Mouse (Mus musculus) thymus, adult 18-20 months (tissue): ENCODE measurements around the gene Rprd2.
"Not testable (repeated sequence)": the region's sequence is repeated elsewhere in the genome, so short reads cannot be mapped to it uniquely, and the experiment has no call there.

Source experiments
- DNase-seq, 2 experiments: peaks; one replicate each; pipeline ENCODE4 v3.0.0; 2022; ENCODE audit warnings: mixed read lengths in 2 of 2

Rprd2 gene

GRCm38 (mm10) chr3:95816681-95817080 lies 2.0 kb downstream of the Rprd2 start:
- no peak for DNase-seq

- no peak for DNase-seq
Observed at GRCm38 (mm10) chr3:95808384-95808783, 10.3 kb downstream of the Rprd2 start.

- not testable (repeated sequence) for DNase-seq
Observed at GRCm38 (mm10) chr3:95807630-95808029, 11.0 kb downstream of the Rprd2 start.

- no peak for DNase-seq
Observed at GRCm38 (mm10) chr3:95806677-95807076, 12.0 kb downstream of the Rprd2 start.

GRCm38 (mm10) chr3:95803851-95804250 lies 14.8 kb downstream of the Rprd2 start:
- DNase-seq, result no peak

- no peak for DNase-seq
Observed at GRCm38 (mm10) chr3:95798756-95799155, 19.9 kb downstream of the Rprd2 start.

GRCm38 (mm10) chr3:95794299-95794698 lies 24.4 kb downstream of the Rprd2 start:
- no peak for DNase-seq

- DNase-seq, result no peak
Observed at GRCm38 (mm10) chr3:95793662-95794061, 25.0 kb downstream of the Rprd2 start.

GRCm38 (mm10) chr3:95785501-95785900 lies 33.2 kb downstream of the Rprd2 start:
- no peak for DNase-seq

GRCm38 (mm10) chr3:95771985-95772384 lies 46.7 kb downstream of the Rprd2 start:
- DNase-seq, result peak in 1 of 2 experiments; percentile 15

- no peak for DNase-seq
Observed at GRCm38 (mm10) chr3:95765534-95765933, 53.1 kb downstream of the Rprd2 start.

- no peak for DNase-seq
Observed at GRCm38 (mm10) chr3:95763811-95764210, 54.9 kb downstream of the Rprd2 start.

GRCm38 (mm10) chr3:95762961-95763360 lies 55.7 kb downstream of the Rprd2 start:
- no peak for DNase-seq

GRCm38 (mm10) chr3:95761771-95762170 lies 56.9 kb downstream of the Rprd2 start:
- DNase-seq, result no peak

- no peak for DNase-seq
Observed at GRCm38 (mm10) chr3:95760656-95761055, 58.0 kb downstream of the Rprd2 start.

GRCm38 (mm10) chr3:95760106-95760505 lies 58.6 kb downstream of the Rprd2 start, which contains the start of gene Tars2:
Gene Tars2 (minus strand): TSS chr3:95760206.
- no peak for DNase-seq

GRCm38 (mm10) chr3:95758467-95759218 lies 60.0 kb downstream of the Rprd2 start:
- no peak for DNase-seq

GRCm38 (mm10) chr3:95756808-95757207 lies 61.9 kb downstream of the Rprd2 start:
- DNase-seq, result no peak

- peak; percentile 83 to 89 for DNase-seq
Observed at GRCm38 (mm10) chr3:95754345-95755206, 64.1 kb downstream of the Rprd2 start.

- no peak for DNase-seq
Observed at GRCm38 (mm10) chr3:95752935-95753334, 65.7 kb downstream of the Rprd2 start.

- DNase-seq, result no peak
Observed at GRCm38 (mm10) chr3:95740406-95740805, 78.3 kb downstream of the Rprd2 start.

GRCm38 (mm10) chr3:95739353-95740104 lies 79.1 kb downstream of the Rprd2 start, which contains the start of gene Ecm1:
Gene Ecm1 (minus strand): TSS chr3:95739569.
- DNase-seq, result peak in 1 of 2 experiments; percentile 25
